Mouse (Mus musculus) kidney, embryonic 15.5 days (tissue): ENCODE data around the gene Ccdc115. TPM values are rescaled to one million over a fixed set of nuclear protein-coding genes. Genes with fewer than 3 reads are reported as not detected.
A peak's percentile ranks its signal among the peaks of the same experiment; 100 is the strongest.

ENCODE experiments used
- ATAC-seq: fragments of 200-750 bp; cut with Nextera tagmentation; replicated peaks from 2 replicates; pipeline ENCODE4 v1.8.0; 2017; ENCODE audit warnings: moderate TSS enrichment; ENCODE audit not compliant: low FRiP score
- H3K27ac ChIP-seq: fragments of 300-500 bp; sonication (generic); 2 replicates; pipeline ENCODE4 v1.5.1; 2015; ENCODE audit warnings: mild to moderate bottlenecking, inconsistent platforms
- H3K27me3 ChIP-seq: fragments of 300-500 bp; sonication (generic); 2 replicates; pipeline ENCODE4 v1.6.1; 2015; ENCODE audit warnings: inconsistent platforms
- H3K36me3 ChIP-seq: fragments of 300-500 bp; sonication (generic); 2 replicates; pipeline ENCODE4 v1.6.1; 2015; ENCODE audit warnings: inconsistent platforms
- H3K4me1 ChIP-seq: fragments of 300-500 bp; sonication (generic); 2 replicates; pipeline ENCODE4 v1.6.1; 2015; ENCODE audit warnings: inconsistent platforms
- H3K4me2 ChIP-seq: fragments of 300-500 bp; sonication (generic); 2 replicates; pipeline ENCODE4 v1.6.1; 2015; ENCODE audit warnings: moderate library complexity, mild to moderate bottlenecking, inconsistent platforms
- H3K4me3 ChIP-seq: fragments of 300-500 bp; sonication (generic); replicated peaks from 2 replicates; pipeline ENCODE4 v1.5.1; 2015; ENCODE audit warnings: mild to moderate bottlenecking, inconsistent platforms
- H3K9ac ChIP-seq: fragments of 300-500 bp; sonication (generic); 2 replicates; pipeline ENCODE4 v1.6.1; 2015; ENCODE audit warnings: mild to moderate bottlenecking, inconsistent platforms
- H3K9me3 ChIP-seq: fragments of 300-500 bp; sonication (generic); replicated peaks from 2 replicates; pipeline ENCODE4 v1.6.1; 2016; ENCODE audit warnings: inconsistent platforms
- WGBS: fragments of 180-500 bp; shearing (Covaris S2); methylation state at CpG from one replicate; pipeline ENCODE4 v1.1.7; 2015; ENCODE audit warnings: mixed read lengths; 5-methylcytosine and 5-hydroxymethylcytosine counted together
- microRNA-seq: library from miRNA; unstranded; fragments of <30 nt; microRNA quantifications from one replicate; pipeline ENCODE4, GENCODE M21; 2016
- polyA plus RNA-seq: library from polyadenylated mRNA; unstranded; fragments of >200 nt; fragmentation: Nextera tagmentation; extraction: Ambion mirVana; gene quantifications from 2 replicates; pipeline ENCODE4 v1.2.1, GENCODE M21; 2015

The Ccdc115 gene
- polyA plus RNA-seq, 1 experiment from 2014 or later = 52.2 TPM

DNA sequence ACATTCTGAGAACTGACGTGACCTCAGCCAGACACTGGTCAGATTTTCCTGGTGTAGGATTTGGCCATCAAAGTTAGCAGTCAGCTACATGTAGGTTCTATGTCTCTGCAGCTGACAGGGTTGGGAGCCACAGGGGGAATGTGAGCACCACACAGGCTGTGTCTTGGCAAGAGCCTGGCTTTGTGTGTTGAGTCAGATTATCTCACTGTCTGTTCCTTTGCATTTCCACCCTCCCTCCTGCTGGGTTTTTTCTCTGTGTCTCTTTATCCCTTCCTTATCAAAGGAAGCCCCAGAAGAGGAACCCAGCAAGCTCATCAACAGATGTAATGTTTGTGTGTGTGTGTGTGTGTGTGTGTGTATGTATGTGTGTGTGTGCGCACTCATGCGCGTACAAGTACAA lies 43.2 kb downstream of the Ccdc115 start:
- no peak overlapping the region for H3K4me3 ChIP-seq
- H3K4me1 ChIP-seq = peaks cover 5% of the 10 kb centered on the region; the same call in 1 of the 2 replicates
- no peak overlapping the region for H3K9ac ChIP-seq
- no peaks in the 10 kb centered on the region for H3K9me3 ChIP-seq
- ATAC-seq = no peak
- no peak overlapping the region for H3K4me2 ChIP-seq
- no peak overlapping the region for H3K27ac ChIP-seq
- WGBS = 98% methylated on average over 4 of the region's 4 CpGs
- H3K36me3 ChIP-seq = no peaks in the 10 kb centered on the region
- no peaks in the 10 kb centered on the region for H3K27me3 ChIP-seq

DNA sequence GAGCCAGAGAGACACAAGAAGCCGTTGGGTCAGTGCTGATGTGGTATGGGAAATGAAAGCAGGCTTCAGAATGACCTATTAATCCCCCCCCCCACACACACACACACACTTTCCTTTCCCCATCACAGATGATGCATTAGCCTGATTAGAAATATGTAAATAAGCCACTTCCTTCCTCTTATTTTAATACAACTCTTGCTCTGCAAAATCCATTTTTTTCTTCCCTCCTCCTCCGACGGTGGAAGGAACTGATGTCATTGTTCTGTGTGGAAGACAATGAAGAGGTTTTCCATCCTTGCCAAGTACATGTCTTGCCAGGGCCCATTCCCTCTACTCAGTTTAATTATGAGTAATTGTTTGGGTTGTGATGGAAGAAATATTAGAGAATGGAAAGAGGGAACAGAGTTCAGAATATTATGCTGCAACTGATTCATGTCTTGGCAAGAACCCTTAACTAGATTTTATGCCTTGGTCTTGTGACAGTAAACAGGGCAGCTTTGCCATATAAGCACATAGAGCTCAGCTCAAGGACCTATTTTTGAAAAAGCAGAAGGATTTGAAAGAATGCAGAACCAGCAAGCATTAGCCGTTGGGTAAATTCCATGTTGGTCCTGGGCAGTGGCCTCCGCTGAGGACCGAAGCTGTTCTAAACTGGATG lies 50.1 kb downstream of the Ccdc115 start:
- no peaks in the 10 kb centered on the region for H3K36me3 ChIP-seq
- no peaks in the 10 kb centered on the region for H3K9me3 ChIP-seq
- H3K27me3 ChIP-seq = no peaks in the 10 kb centered on the region
- H3K4me1 ChIP-seq = 0 out of 2 replicates have a peak, but pooled peaks cover 15% of the 10 kb centered on the region
- no peak overlapping the region for H3K9ac ChIP-seq
- peak overlapping the region; percentile 83 for H3K27ac ChIP-seq
- no peak overlapping the region for H3K4me2 ChIP-seq
- peak; percentile 67; the same call in 1 of the 2 replicates for ATAC-seq
- WGBS = 69% methylated on average over 6 of the region's 6 CpGs
- no peak overlapping the region for H3K4me3 ChIP-seq

DNA sequence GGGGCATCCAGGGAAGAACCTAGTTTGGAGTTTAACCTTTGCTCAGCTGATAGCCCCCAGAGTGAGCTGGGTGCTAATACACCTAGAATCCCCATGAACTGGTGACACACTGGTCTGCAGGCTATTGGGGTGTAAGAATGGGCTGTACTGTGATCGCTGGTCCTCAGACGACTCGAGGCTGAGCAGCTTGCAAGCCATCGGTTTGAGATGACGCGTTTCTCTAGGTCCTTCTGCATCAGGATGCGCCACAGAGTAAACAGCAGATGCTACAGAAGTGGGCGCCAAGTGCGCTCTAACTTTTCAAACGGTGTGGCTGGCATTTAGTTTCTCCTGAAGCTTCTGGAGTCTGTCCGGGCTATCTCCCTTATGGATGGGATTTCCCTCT lies 50.6 kb downstream of the Ccdc115 start:
- no peaks in the 10 kb centered on the region for H3K36me3 ChIP-seq
- 81% methylated on average over 11 of the region's 11 CpGs for WGBS
- no peak overlapping the region for H3K4me2 ChIP-seq
- H3K9ac ChIP-seq = no peak overlapping the region
- H3K27ac ChIP-seq = peak overlapping the region; percentile 63; the same call in 1 of the 2 replicates
- no peak for ATAC-seq
- no peaks in the 10 kb centered on the region for H3K27me3 ChIP-seq
- 0 out of 2 replicates have a peak, but pooled peaks cover 15% of the 10 kb centered on the region for H3K4me1 ChIP-seq
- no peaks in the 10 kb centered on the region for H3K9me3 ChIP-seq
- H3K4me3 ChIP-seq = no peak overlapping the region

DNA sequence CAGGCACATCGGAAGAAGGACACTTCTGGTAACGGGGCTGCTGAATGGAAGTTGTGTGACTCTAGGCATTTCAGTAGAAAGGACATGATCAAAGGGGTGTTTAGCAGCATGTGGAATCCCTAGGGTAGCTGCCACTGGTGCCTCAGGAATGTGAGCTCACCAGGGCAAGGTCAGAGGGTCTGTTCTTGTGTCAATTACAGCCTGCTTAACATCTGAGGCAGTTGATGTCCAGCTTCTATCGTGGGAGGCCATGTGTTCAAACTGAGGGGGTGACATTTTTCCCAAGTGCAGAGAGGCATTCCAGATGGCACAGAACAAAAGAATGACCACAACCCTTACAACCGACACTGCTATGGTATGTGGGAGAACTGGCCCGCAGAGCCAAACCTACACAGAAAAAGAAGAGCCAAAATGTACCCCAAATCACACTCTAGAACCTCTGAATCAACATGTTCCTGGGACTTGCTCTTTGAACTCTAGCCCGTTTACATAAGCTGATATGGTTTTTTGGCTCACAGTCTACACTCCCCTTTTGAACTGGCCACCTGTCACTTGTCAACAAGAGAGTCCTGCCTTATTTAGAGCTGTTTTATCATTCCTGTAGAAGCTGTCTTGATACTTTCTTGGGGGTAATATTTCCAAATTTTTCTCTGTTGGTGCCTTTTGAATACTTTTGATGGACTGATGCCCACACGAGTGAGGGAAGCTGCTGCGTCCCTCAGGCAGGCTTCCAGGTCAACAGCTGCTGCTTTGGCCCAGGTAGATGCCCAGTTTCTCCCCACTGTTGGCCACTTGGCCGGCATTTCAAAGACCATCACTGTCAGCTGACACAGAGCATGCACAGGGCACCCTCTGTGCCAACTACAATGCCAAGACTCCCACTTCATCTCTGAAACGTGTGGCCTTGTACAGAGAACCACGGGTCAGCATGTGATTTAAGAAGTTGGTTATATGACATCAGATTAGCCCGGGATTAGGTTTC lies 51.8 kb downstream of the Ccdc115 start:
- WGBS = 62% methylated on average over 12 of the region's 12 CpGs
- no peak overlapping the region for H3K9ac ChIP-seq
- 0 out of 2 replicates have a peak, but pooled peaks cover 15% of the 10 kb centered on the region for H3K4me1 ChIP-seq
- no peaks in the 10 kb centered on the region for H3K9me3 ChIP-seq
- no peak overlapping the region for H3K4me3 ChIP-seq
- H3K4me2 ChIP-seq = no peak overlapping the region
- no peak overlapping the region for H3K27ac ChIP-seq
- no peaks in the 10 kb centered on the region for H3K27me3 ChIP-seq
- no peaks in the 10 kb centered on the region for H3K36me3 ChIP-seq
- ATAC-seq = no peak

Small RNA genes lying within 50 kb of the gene (microRNA-seq; reads per million reads assigned to microRNA genes)
- 2.7 reads per million, percentile 13 among the genes with 10 or more reads in this experiment for gene Mir5103

Other genes starting within 250 kb of the Ccdc115 start
- gene Imp4, start 179 bp upstream of the Ccdc115 start, polyA plus RNA-seq = 88.7 and 94.9 TPM in 2 replicates
- gene Ptpn18, start 20.1 kb upstream of the Ccdc115 start, polyA plus RNA-seq = 18.2 and 19.9 TPM in 2 replicates
- not detected in 2 replicates for gene Prss39, start 58.7 kb upstream of the Ccdc115 start, polyA plus RNA-seq
- not detected in 2 replicates for gene Cfc1, start 96.0 kb upstream of the Ccdc115 start, polyA plus RNA-seq
- not detected in 2 replicates for gene Prss40, start 121.3 kb upstream of the Ccdc115 start, polyA plus RNA-seq
- gene Amer3, start 140.0 kb upstream of the Ccdc115 start, polyA plus RNA-seq = 0.17 and 0.26 TPM in 2 replicates